Mouse (Mus musculus) 3134 (cell line): Measurements from ENCODE around the gene Lman1l.

ENCODE experiments used
- DNase-seq: peaks from one replicate; pipeline ENCODE4 v3.0.0-alpha.2; 2011; ENCODE audit warnings: low spot score; ENCODE audit not compliant: insufficient read length; ENCODE audit errors: extremely low read depth

Lman1l gene

DNA sequence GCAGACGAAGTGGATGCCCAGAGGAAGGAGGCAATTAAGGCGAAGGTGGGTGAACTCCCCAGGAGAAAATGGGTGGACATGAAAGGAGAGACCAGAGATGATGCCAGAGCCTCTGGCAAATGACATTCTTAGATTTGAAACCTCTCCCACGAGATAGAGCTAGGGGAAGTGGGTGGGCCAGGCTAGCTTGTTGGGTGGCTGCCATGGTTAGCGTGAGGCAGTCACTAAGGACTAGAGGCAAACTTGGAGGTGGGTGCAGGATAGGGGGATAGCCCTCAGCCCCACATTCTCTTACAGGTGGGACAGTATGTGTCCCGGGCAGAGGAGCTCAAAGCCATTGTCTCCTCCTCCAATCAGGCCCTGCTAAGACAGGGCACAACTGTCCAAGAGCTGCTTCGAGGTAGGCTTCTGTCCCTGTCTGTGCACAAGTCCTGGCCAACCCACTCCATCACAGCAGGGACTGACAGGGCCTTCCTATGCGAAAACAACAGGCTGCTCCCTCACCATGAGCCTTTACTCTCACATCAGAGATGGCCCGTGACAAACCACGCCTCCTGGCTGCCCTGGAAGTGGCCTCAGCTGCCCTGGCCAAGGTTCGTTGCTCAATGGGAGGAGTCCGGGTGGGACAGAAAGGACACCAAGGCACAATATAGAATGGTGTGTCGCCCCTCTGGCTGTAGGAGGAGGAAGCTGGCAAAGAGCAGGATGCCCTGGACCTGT is 27.0 kb downstream of the Lman1l start:
- DNase-seq = no peak

DNA sequence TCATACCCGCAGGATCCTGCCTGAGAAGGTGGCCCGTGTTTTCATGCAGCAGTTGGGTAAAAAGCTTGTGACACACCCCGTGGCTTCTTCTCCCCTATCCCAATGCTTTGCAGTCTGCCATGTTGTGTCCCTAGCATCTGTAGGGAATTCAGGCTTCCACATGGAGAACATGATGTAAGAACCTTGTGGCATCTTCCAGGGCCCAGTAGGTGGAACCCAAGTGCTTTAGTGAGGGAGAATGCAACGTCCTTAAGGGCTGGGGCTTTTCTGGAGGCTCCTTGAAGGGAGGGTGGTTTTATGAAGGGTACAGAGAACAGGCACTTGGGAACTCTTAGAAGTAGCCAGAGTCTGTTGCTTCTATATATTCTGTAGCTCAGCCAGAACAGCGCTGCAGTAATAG is 29.8 kb downstream of the Lman1l start:
- DNase-seq = peak; percentile 42

DNA sequence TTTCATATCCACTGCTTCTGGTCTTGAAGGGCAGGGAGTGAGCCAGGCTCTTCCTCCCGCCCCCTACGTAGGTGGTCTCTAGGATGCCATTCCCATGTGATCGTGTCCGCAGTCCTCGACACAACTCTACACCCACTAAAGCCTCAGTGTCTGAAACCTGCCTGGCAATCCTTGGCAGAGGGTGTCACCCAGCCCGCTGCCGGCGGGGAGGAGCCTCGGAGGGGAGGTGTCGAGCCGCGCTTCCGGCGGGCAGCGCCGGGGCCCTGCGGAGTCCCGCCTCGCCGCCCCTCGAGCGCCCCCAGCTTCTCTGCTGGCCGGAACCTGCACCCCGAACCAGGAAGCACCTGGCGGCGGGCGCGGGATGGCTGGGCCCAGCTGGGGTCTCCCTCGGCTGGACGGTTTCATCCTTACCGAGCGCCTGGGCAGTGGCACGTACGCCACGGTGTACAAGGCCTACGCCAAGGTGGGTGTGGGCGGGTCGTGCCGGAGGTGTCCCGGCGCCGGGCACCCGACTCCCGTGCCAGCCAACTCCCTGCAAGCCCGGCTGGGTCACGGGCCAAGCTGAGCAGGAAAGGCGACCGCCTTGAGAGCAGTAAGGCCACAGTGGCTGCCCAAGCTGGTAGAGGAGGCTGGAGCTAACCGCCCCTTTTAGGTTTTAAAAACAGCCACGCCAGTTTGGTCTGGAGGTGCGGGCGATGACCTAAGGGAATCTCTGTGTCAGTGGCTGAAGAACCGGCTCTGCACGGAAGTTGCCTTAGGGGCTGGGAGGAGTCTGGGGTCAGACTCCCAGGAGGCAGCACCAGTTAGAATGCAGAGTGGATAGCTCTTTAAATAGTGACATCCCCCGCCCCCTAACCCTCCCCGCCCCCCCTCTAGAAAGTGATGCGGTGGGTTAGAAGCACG is 31.1 kb downstream of the Lman1l start, which contains the start of gene Ulk3:
TSS of gene Ulk3 (plus strand) at position 229 of the 903 bp plus-strand sequence.
- DNase-seq = peak; percentile 89

DNA sequence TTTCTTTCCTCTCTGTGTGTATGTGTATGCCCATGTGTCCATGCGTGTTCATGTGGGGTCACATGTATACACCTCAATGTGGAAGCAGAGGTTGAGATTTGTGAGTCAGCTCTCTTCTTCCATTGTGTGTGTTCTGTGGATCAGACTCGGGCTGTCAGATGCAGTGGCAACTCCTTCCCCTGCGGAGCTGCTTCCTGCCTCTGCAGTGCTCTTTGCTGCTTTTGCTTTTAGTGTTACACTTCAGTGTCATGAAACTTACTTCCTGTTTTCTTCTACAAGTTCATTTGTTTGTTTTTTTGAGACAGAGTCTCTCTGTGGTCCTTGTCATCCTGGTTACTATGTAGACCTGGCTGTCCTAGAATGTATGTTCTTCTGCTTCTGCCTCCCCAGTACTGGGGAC is 35.6 kb downstream of the Lman1l start:
- no peak for DNase-seq

DNA sequence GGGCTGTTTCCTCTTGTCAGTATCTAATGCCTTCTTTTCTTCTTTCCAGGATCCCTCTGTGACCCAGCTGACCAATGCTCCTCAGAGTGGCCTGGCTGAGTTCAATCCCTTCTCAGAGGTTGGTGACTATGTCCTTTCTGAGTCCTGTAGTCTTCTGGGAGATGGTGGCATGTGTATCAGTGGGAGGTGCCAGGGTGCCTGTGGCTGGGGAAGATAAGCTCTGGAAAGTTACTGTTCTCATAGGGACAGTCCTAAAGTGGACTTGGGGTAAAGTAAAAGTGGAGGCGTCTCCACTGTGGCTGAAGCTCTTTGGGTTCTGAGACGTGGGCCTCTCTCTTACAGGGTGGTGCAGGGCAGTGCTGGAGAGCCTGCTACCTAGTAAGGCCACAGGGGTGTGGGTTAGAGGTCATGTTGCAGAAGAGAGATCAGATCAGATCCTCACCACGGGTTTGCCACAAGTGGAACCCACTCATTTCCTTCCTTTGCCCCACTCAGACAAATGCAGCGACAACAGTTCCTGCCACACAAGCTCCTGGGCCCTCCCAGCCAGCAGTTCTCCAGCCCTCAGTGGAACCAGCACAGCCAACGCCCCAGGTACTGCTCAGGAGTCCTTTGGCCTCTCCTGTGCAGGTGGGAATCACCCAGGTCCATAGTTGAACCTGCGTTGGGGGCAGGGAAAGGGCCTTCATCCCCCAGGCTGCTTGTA is 43.3 kb downstream of the Lman1l start:
- DNase-seq = no peak

DNA sequence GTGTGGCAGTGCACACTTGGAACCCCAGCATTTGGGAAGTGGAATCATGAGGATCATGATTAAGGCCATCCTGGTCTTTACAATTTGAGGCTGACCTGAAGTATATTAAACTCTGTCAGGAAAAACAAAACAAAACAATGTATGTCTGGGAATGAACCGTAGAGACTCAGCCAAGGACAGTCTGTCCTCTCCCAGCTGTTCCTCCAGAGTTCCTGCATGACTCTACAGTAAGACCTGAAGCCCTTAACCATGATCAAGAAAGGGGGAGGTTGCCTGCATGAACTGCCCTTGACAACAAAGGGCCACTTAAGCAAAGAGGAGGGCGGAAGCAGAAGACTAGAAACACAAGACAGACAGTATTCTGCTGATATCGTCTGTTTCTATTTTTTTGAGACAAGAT is 45.0 kb downstream of the Lman1l start:
- no peak for DNase-seq

DNA sequence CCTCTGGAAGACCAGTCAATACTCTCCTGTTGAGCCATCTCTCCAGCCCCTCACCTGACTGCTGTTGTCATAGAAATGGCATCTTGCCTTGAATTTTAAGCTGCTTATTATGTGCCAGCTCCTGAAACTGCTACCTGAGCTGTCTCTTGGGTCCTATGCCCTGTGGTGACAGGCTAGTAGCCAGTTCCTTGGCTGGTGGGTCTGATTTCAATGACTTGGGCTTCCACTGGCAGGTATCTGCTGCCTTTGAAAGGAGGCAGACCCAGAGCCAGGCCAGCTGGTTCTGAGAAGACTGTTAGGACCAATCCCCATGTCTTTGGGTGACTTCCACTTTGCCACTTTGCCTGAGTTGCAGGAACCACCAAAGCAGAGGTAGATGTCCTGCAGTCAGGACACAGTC is 46.2 kb downstream of the Lman1l start:
- DNase-seq = no peak

DNA sequence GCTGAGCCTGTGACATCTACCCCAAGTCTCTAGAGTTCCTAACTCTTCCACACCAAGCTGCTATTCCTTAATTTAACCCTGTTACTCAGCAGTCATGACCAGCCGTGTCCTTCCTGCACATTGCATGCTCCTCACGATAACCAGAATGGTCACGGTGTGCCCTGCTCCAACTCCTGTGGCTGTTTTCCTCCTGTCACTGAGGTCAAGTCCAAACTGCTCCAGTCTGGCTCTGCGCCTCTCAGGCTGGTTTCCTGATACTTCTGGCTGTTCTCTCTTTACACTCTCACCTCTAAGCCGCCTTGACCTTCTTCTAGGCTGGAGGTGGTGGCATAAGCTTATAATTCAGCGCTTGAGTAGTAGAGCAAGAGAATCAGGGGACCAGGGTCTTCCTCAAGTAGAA is 52.1 kb downstream of the Lman1l start:
- DNase-seq = no peak

DNA sequence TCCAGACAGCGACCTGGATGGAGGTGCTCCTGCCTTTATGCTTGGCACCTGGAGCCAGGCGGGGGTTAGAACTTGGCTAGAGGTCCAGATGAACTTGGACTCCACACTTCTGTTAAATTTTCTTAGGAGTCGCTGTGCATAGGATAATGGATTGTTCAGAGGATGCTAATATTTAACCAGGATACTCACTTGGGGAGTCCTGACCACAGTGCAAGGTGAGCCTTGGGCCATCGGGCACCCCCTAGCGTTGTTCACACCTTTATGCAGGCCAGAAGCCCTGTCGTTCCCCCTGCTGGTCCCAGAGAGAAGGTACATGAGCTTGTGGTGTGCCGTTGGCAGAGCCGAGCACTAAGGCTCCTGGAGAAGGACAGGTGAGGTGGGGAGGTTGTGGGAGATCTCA is 53.7 kb downstream of the Lman1l start:
- no peak for DNase-seq

DNA sequence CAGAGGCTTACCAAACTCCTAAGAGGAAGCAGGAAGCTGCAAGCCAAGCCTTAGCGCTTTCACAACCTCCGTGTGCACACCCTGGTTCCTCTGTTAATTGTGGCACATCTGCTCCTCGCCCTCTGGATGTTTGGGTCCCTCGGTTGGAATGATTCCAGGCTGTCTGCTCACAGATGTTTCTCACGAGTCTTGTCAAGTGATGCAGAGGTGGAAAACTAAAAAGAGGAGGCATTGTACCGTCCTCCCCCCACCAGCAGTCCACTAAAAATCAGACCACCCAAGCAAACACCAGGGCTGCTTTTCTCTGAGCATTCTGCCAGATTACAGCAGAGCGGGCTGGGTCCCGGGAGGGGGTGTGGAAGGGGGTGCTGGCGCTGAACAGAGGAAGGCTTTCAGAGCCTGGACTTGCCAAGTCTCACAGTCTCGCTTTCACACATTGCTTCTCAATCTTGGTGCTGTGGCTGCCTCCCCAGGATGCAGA is 54.8 kb downstream of the Lman1l start:
- no peak for DNase-seq

DNA sequence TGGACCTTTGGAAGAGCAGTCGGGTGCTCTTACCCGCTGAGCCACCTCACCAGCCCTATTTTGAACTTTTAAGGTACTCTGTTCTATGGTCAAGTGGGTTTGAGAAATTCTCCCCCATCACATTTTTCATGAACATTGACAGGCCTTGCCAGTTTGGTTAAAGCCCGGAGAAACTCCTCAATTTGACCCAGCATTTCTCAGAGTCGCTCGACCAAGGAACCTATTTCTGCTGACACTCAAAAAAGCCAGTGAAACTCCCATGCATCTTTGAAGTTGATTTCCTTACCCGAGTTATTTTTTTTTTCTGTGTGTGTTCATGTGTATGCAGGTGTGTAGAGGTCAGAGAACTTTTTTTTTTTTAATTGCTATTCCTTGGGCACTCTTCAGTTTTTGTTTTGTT is 56.0 kb downstream of the Lman1l start:
- DNase-seq = no peak

DNA sequence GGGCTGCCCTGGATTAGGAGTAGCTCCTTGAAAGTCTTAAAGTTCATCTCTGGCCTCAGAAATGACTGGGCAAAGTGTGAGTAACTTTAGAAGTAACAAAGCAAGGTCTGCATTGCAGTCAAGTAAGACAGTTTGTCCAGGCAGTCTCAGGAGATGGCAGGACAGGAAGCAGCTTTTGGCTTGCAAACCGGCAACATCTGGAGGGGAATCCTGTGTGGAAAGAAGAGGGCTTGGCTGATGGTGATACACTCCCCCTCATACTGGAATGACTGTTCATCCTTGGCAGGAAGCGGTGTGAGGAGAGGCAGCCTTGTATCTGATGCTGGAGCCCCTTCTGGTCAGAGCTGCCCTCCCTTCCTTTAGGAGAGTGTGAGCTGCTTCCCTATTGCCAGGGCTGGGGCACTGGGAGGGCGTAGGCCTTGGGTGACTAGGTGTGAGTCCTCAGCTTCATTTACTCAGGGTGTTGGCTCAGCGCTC is 57.6 kb downstream of the Lman1l start:
- DNase-seq = no peak

DNA sequence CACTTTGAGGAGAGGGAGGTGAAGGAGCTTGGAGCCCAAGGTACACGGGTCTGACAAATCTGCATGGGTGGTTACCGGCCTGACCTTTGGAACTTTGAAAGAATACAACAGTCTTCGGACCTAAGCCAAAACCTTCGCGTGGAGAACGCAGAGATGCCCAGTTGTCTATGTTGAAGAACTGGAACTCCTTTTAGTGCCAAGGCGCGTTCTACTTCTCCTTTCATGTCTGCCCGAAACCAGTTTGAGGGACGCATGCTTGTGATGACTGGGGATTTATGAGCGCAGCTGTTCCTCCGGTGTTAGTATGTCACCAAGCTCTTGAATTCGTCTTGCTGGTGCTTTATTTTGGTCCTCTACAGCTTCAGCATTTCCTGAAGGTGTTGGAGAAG is 58.9 kb downstream of the Lman1l start:
- no peak for DNase-seq

DNA sequence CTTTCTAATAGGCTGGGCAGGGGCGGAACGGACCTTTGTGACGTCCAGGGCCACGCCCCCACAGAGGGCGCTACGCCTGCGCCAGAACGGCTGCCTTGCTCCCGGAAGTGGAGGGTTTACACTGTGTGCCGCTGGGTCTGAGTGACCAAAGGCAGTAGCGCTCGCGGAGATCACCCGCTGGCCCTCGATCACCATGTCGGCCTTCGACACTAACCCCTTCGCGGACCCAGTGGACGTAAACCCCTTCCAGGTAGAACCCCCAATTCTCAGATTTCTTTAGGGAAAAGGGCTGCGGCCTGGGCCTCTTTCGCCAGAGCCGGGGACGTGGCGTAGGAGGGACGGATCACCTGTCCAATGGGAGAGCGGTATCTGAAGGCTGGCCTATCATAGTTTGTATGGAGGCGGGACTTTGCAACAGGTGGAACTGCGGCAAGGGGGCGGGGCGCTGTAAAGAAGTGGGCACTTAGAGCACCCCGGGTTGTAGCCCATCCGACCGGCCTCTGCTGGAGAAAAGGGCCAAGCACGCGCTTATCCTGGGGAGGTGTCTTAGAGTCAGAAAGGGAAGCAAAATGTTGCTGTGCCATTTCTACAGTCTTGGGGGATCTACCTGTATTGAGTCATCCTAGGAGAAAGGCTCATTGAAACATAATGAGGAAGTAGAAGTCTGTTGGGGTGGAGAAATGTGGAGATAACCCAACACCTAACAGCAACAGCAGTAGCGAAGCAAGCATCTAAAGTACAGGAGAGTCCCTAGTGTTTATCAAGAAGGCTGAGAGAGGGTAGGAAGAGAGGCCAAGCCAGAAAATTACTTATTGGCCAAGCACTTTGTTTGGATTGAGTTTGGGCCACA is 59.5 kb downstream of the Lman1l start, which contains the start of gene Scamp2:
TSS of gene Scamp2 (plus strand) at position 83 of the 850 bp plus-strand sequence.
- DNase-seq = peak; percentile 95

DNA sequence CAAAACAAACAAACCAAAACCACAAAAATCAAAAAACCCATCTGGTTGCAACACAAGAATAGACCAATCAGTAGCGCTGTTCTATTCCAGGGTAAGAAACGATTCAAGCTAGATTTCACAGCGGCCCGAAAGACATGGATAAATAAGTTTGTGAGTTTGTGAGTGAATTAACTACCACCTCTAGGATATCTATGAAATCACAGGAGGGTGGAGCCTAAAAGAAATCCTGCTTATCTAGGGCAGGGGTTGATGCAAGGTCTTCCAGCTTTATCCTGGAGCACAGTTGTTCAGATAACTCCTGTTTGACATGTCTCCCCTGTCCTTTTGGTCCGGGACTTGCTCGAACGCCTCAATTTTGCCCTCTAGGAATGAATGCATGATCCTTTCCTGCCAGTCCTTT is 60.3 kb downstream of the Lman1l start:
- no peak for DNase-seq

DNA sequence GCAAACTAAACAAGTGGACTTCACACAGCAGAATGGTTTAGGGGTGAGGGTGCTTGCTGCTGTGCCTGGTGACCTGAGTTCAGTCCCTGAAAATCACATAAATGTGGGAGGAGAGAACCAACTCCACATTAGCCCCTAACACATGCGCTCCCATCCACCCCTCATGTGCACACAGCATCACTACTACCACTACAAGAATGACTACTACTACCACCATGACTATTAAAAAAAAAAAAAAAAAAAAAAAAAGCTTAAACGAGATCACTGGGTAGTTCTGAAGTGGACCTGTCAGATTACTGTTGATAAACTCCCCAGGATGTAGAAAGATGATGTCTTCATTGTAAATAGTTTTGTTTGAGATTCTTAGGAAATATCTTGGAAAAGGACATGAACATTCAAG is 61.0 kb downstream of the Lman1l start:
- no peak for DNase-seq

DNA sequence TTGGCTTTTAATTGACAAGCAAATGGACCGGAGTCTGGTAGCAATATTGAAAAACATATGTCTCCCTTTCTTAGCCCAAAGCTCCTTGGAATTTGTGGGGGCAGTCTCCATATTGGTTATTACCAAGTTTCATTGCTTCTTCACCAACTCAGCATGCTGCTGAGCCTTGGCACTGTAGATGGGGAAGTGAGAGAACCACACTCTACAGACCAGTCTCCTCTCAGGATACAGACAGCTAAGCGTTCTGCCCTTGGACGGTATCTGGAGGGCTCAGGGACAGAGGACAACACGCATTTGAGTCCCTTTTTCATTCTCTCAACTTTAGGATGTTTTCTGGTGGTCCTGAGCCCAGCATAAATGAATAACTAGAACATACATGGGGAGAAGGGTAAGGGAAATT is 61.9 kb downstream of the Lman1l start:
- DNase-seq = no peak

DNA sequence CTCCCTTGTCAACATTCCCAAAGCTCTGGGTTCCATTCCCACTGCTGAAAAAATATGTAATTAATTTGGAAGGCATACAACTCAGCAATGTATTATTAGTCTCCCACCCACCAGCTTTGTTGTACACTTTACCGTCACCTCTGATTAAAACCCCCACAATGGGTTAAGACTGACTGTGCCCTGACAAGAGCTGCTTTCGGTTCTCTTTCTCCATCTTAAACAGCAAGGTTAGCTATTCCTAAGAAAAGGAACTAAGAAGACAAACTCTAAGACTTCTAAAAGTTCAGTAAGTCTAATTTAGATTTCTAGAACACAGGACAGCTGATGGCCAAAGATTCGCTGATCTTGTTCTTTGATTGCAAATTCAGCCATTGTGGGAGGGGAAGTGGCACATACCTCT is 63.4 kb downstream of the Lman1l start:
- no peak for DNase-seq
